Mouse (Mus musculus) embryonic stem cell, embryonic (primary cell): Measurements from ENCODE around the gene Cers1.

Source experiments
- CTCF ChIA-PET, 4 experiments: fragments of 300-600 bp in 2 of 4; fragments of 350-600 bp in 2 of 4; sonication (Branson Sonifier 250); formaldehyde crosslinking; loops; one replicate each; lab custom pipeline; 2022; ENCODE audit warnings: inconsistent platforms in 2 of 4; lab: Charles Lee
- POLR2A ChIA-PET, 4 experiments: fragments of 300-600 bp in 2 of 4; fragments of 350-600 bp in 2 of 4; sonication (Branson Sonifier 250); formaldehyde crosslinking; loops; one replicate each; lab custom pipeline; 2022; ENCODE audit warnings: antibody characterized with exemption in 4 of 4, inconsistent platforms in 1 of 4; lab: Charles Lee

Gene Cers1

DNA sequence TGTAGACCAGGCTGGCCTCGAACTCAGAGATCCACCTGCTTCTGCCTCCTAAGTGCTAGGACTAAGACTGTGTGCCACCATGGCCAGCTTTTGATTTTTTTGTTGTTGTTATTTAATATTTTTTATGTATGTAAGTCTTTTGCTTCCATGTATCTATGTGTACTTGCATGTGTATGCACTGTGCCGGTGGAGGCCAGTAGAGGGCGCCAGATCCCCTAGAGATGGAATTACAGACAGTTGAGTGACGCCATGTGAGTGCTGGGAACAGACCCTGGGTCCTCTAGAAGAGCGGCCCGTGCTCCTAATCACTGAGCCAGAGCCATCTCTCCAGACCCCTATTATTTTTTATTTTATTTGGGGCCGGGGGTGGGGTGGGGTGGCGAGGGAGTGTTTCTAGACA lies 28.8 kb upstream of the Cers1 start:
- ChIA-PET POLR2A (interaction anchor here in 3 of 4 experiments (0.5 to 14.3 kb wide), 10 partner anchors 8 to 224 kb away, joined by 3 to 118 read pairs (median 4); partner anchors contain the start of genes Cope (in 1 of the 3), Ddx49 (in 1 of the 3) and Uba52 (in 1 of the 3)), CTCF (interaction anchor here (0.5 to 1.4 kb wide), 10 partner anchors 17 to 462 kb away, joined by 3 to 4 read pairs (median 3); no protein-coding TSS in a partner anchor)

GRCm38 (mm10) chr8:70293988-70294405 lies 21.6 kb upstream of the Cers1 start:
- ChIA-PET CTCF (interaction anchor here in 3 of 4 experiments (0.6 to 1.5 kb wide), 7 partner anchors 16 to 50 kb away, joined by 3 to 7 read pairs (median 4); no protein-coding TSS in a partner anchor), POLR2A (interaction anchor here (0.6 to 6.4 kb wide), 32 partner anchors 8 to 245 kb away, joined by 3 to 41 read pairs (median 5); partner anchors contain the start of genes Homer3 (in 3 of the 4), Cope (in 2 of the 4), Ddx49 (in 2 of the 4) and Tm6sf2 (in 2 of the 4))

DNA sequence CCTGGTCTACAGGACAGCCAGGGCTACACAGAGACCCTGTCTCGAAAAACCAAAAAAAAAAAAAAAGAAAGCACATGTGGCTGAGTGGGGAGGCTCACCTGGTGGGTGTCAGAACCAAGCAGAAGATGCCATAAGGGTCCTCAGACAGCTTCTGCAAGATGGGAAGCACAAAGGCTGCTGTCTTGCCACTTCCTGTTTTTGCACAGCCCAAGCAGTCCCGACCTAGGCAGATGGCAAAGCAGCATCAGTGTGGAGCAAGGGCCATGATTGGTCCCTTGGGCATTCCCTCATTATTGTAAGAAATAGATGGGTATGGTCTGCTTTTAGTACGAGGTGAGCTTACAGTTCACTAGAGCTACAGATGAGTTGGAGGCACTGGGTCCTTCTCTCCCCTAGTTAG lies 14.7 kb upstream of the Cers1 start:
- ChIA-PET POLR2A (interaction anchor here in 2 of 4 experiments (0.8 to 1.7 kb wide), 4 partner anchors 9 to 88 kb away, joined by 3 to 7 read pairs (median 3); partner anchors contain the start of gene Slc25a42 (in 1 of the 2)), CTCF (interaction anchor here in 3 of 4 experiments (0.7 to 1.0 kb wide), 3 partner anchors 9 to 60 kb away, joined by 3 to 5 read pairs (median 3); no protein-coding TSS in a partner anchor)

DNA sequence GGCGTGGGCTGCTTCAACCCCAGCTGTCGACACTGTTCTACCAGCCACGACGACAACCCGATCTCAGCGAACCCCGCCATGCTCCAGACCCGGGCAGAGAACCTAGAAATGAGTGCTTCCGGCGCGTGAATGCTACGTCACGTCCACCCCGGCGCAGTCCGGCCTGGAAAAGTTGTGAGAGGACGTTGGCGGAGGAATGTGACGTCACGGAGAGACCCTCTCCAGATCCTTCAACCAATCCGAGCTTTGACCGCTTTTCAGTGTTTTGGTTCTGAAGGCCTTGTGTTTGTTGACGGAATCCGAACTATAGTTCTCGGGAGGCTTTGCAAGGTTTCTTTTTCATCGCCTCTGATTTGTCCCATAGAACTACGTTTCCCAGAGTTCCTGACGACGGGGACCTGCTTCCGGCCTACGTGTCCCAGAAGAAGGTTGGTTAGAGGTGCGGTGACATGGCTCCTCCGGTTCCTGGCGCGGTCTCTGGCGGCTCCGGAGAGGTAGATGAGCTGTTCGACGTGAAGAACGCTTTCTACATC lies 13.2 kb upstream of the Cers1 start, which contains the start of the genes Ddx49 and Cope:
Gene Ddx49 (minus strand): TSS at position 132 of the 533 bp plus-strand sequence.
Gene Cope (plus strand): TSS at position 161 of the 533 bp plus-strand sequence.
- ChIA-PET POLR2A (interaction anchor here (0.9 to 4.0 kb wide), 21 partner anchors 9 to 203 kb away, joined by 3 to 35 read pairs (median 4); partner anchors contain the start of genes Armc6 (in 1 of the 4), Gdf1 (in 1 of the 4), Homer3 (in 1 of the 4) and Sugp2 (in 1 of the 4)), CTCF (interaction anchor here in 1 of 4 experiments (1.1 kb wide), 1 partner anchor 20 kb away, joined by 3 read pairs; the partner anchor contains the start of gene Homer3)

- POLR2A ChIA-PET = interaction anchor here (0.8 to 4.0 kb wide), 22 partner anchors 8 to 203 kb away, joined by 3 to 35 read pairs (median 4); partner anchors contain the start of genes Armc6 (in 1 of the 4), Gdf1 (in 1 of the 4), Homer3 (in 1 of the 4) and Sugp2 (in 1 of the 4)
- CTCF ChIA-PET = interaction anchor here in 1 of 4 experiments (1.1 kb wide), 1 partner anchor 20 kb away, joined by 3 read pairs; the partner anchor contains the start of gene Homer3
Measured at GRCm38 (mm10) chr8:70302901-70303300, 12.7 kb upstream of the Cers1 start.

GRCm38 (mm10) chr8:70309311-70309710 lies 6.3 kb upstream of the Cers1 start:
- POLR2A ChIA-PET = interaction anchor here in 3 of 4 experiments (0.6 to 2.5 kb wide), 12 partner anchors 8 to 197 kb away, joined by 3 to 6 read pairs (median 4); partner anchors contain the start of genes Borcs8 (in 1 of the 3), Homer3 (in 1 of the 3), Mef2b (in 1 of the 3) and Rex1bd (in 1 of the 3)
- CTCF ChIA-PET = interaction anchor here (0.7 to 2.3 kb wide), 17 partner anchors 9 to 280 kb away, joined by 3 to 10 read pairs (median 4); partner anchors contain the start of gene Homer3 (in 1 of the 4)

DNA sequence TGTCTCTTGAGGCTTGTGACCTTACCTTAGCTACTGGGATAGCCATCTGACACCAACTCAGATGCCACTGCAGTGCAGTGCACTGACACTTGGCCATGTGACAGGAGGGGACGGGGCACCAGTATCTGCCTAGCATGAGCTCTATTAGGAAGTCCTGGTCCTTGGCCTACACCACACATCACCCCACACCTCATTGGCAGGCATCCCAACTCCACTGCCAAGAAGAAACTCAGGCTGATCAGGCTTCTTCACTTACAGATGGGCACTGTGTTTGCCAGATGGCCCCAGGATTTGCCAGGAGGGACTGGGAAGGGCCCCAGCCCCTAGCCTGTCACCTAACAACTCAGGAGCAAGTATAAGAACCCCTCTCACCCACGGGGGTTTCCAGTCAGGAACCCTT lies 2.2 kb upstream of the Cers1 start:
- CTCF ChIA-PET = interaction anchor here in 1 of 4 experiments (0.6 kb wide), 1 partner anchor 72 kb away, joined by 3 read pairs; no protein-coding TSS in a partner anchor
- POLR2A ChIA-PET = interaction anchor here in 2 of 4 experiments (1.1 to 1.6 kb wide), 5 partner anchors 8 to 21 kb away, joined by 3 to 6 read pairs (median 3); partner anchors contain the start of gene Gdf1 (in 1 of the 2)

DNA sequence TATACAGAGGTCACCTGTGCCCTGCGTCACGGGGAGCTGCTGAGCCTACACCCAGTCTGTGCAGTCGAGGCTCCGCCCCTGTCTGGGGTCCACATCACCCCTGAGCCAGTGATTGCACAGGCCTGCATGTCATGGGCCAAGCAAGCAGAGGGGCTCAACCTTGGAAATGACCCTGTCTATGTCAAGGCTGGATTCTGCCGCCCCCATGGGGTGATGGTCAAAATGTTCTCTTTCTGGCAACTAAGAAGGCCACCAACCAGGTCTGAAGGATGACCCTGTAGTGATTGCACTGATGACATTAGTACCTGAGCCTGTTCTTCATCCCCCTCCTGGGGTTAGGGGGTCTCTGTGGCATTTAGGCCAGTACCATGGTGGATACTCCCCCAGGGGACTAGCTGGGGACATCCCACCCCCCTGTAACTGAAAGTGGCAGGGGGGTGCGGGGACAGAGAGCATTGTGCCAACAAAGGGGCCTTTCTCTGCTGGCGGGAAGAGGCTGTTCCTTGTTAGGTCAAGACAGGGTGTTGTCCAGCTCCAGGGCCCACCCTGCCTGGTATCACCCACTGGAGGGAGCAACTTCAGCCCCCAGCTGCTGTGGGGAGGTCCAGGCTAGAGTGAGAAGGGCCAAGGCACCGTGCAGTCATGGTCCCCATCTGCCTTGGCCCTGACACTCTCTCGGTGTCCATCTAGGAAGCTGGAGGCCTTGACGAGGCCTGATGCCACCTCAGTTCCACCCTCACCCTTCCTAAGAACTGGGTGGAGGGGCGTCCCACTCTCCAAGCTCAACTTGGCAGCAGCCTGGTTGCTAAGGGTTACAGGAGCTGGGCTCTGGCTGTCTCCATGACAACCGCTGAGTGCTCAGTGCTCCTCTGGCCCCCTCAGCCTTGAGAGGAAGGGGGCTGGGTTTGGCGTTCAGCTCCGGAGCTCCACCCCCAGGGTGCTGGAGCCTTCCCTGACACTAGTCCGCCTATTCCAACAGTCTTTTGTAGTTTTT lies 1.2 kb downstream of the Cers1 start:
- CTCF ChIA-PET = interaction anchor here (0.6 to 2.2 kb wide), 17 partner anchors 8 to 426 kb away, joined by 3 to 12 read pairs (median 3); partner anchors contain the start of genes Fkbp8 (in 1 of the 4), Homer3 (in 1 of the 4), Kxd1 (in 1 of the 4) and Upf1 (in 1 of the 4)
- POLR2A ChIA-PET = interaction anchor here (0.5 to 2.9 kb wide), 30 partner anchors 8 to 381 kb away, joined by 3 to 20 read pairs (median 4); partner anchors contain the start of genes Cope (in 2 of the 4), Ddx49 (in 2 of the 4), Upf1 (in 2 of the 4) and Ell (in 1 of the 4)

DNA sequence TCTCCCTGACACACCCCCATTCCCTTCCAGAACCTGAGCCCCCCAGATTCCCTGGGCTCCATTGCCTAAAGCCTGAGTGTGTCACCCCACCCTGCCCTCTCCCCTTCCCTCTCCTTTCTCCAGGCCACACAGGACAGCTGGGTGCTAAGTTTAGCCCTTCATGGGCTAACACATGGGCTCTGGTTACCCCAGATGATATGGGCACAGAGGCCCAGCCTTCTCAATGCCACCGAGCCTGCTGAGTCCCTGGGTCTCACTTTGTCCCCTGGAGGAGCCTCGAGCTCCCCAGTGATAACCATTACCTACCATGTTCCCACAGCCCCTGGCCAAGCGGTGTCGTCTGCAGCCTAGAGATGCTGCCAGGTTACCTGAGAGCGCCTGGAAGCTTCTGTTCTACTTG lies 2.3 kb downstream of the Cers1 start:
- CTCF ChIA-PET = interaction anchor here (0.5 to 2.2 kb wide), 11 partner anchors 8 to 359 kb away, joined by 3 to 12 read pairs (median 3); partner anchors contain the start of gene Upf1 (in 1 of the 4)
- POLR2A ChIA-PET = interaction anchor here (0.5 to 2.9 kb wide), 13 partner anchors 8 to 303 kb away, joined by 3 to 20 read pairs (median 3); partner anchors contain the start of genes Gdf1 (in 1 of the 4), Homer3 (in 1 of the 4) and Upf1 (in 1 of the 4)

- POLR2A ChIA-PET = interaction anchor here in 1 of 4 experiments (1.0 to 2.0 kb wide), 2 partner anchors 30 to 238 kb away, joined by 4 read pairs; no protein-coding TSS in a partner anchor
- CTCF ChIA-PET = interaction anchor here in 1 of 4 experiments (0.9 kb wide), 1 partner anchor 20 kb away, joined by 3 read pairs; no protein-coding TSS in a partner anchor
Measured at GRCm38 (mm10) chr8:70323716-70324115, 8.1 kb downstream of the Cers1 start.

GRCm38 (mm10) chr8:70327512-70327911 lies 11.9 kb downstream of the Cers1 start:
- ChIA-PET POLR2A (interaction anchor here in 2 of 4 experiments (1.1 to 2.8 kb wide), 4 partner anchors 16 to 39 kb away, joined by 3 to 12 read pairs (median 4); no protein-coding TSS in a partner anchor), CTCF (interaction anchor here in 2 of 4 experiments (0.6 to 1.9 kb wide), 3 partner anchors 18 to 376 kb away, joined by 3 to 4 read pairs (median 3); no protein-coding TSS in a partner anchor)

DNA sequence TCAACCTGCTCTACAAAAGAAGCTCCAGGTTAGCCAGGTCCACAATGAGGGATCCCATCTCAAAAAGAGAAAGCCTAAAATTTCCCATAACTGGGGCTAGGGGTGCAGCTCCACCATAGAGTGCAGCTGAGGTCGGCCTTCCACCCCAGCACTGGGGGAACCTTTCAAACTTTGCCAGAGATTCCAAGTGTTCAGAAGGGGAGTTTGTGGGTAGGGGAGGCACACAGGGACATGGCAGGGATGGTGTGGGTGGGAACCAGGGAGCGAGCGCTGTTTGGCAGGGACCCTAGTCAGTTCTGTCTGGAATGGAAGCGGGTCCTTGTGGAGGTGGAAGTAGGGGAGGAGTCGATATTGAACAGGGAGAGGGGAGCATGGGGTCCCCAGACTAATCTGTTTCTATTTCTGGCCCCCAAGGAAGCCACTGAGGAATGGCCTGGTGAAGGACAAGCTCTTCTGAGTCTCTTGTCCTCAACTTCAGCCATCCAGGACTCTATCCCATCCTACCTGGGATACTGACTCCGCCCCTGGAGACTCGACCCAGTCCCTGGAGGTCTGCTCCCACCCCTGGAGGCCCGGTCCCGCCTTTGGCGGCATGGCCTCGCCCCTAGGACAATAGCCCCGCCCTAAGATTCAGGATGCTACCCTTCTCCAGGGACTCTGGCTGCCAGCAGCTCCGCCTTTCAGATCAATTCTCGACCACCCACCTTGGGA lies 13.7 kb downstream of the Cers1 start, which contains the start of gene Gdf1:
Gene Gdf1 (plus strand): TSS at position 694 of the 711 bp plus-strand sequence.
- ChIA-PET CTCF (interaction anchor here in 3 of 4 experiments (0.6 to 2.4 kb wide), 9 partner anchors 9 to 98 kb away, joined by 3 to 6 read pairs (median 3); partner anchors contain the start of gene Upf1 (in 1 of the 3)), POLR2A (interaction anchor here in 3 of 4 experiments (0.5 to 3.9 kb wide), 14 partner anchors 9 to 328 kb away, joined by 3 to 18 read pairs (median 4); partner anchors contain the start of genes Cope (in 1 of the 3) and Ddx49 (in 1 of the 3))

GRCm38 (mm10) chr8:70329835-70330740 lies 14.5 kb downstream of the Cers1 start:
- ChIA-PET POLR2A (interaction anchor here (0.5 to 3.9 kb wide), 44 partner anchors 8 to 368 kb away, joined by 3 to 26 read pairs (median 4); partner anchors contain the start of genes Upf1 (in 3 of the 4), Cope (in 2 of the 4), Ddx49 (in 2 of the 4) and Slc25a42 (in 2 of the 4)), CTCF (interaction anchor here (0.5 to 3.8 kb wide), 29 partner anchors 8 to 488 kb away, joined by 3 to 29 read pairs (median 4); partner anchors contain the start of genes Upf1 (in 2 of the 4) and Homer3 (in 1 of the 4))
